12 mouse cellular contexts compared by ENCODE assay signal in the genomic region with DNA sequence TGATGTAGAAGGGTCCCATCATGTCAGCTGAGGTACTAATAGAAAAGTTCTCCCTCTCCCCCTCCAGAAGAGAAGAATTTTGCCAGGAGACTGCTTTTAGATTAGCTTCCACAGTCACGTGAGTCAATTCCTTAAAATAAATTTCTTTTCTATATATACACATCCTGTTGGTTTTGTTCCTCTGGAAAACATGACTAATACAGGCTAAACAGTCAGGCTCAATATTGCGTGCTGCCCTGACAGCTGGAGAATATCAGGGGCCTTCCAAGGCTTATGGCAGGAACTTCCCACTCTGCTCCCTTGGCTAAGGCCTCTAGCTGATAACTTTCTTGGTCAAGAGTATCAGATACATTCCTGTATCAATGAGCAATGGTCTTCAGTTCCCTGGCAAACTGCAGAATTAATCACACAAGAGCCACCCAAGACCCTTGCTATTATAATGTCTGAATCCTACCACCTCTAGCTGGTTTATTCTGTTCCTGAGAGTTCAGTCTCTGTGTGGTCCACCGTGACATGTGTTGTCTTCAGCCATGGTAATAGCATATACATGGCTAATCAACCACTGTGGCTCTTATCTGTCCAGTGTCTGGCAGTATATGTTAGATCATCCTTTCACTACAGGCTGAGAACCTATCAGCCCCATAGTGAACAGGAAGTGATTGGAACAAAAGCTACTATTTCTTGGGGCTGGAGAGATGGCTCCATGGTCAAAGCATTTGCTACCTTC. TPM values are rescaled to one million over a fixed set of nuclear protein-coding genes. Genes with fewer than 3 reads are reported as not detected.
DNase-seq lines count a peak whose midpoint lies in the region; ATAC-seq and TF ChIP-seq lines count a peak whose summit lies in the region.
"Had no signal": no experiment of that assay in that cellular context is flagged by ENCODE, and none has a peak within 500 bp of the region (broad histone marks: within the 10 kb centered on the region; RNA-seq: fewer than 3 reads in every experiment).

No protein-coding gene starts in this region.

- H3K4me3 ChIP-seq in C2C12 (ENCODE audit: insufficient read depth, poor library complexity, severe bottlenecking), result no peak overlapping the region
- no peak overlapping the region for H3K4me3 ChIP-seq in heart, embryonic 13.5 days
- H3K4me3 ChIP-seq in limb, embryonic 10.5 days, result no peak overlapping the region
- H3K4me3 ChIP-seq: limb, embryonic 13.5 days had no signal

- no peaks in the 10 kb centered on the region for H3K36me3 ChIP-seq in C2C12 (ENCODE audit: control insufficient read depth, insufficient read depth)
- H3K36me3 ChIP-seq in heart, embryonic 13.5 days, result no peaks in the 10 kb centered on the region
- no peaks in the 10 kb centered on the region for H3K36me3 ChIP-seq in limb, embryonic 10.5 days
- H3K36me3 ChIP-seq: limb, embryonic 13.5 days had no signal

- no peak overlapping the region for H3K9ac ChIP-seq in heart, embryonic 13.5 days
- H3K9ac ChIP-seq: limb, embryonic 13.5 days had no signal

- H3ac ChIP-seq in C2C12 (ENCODE audit: control insufficient read depth, insufficient read length, low read depth), result no peak overlapping the region

- ATAC-seq in heart, embryonic 13.5 days (ENCODE audit: extremely low read depth, insufficient number of reproducible peaks, low FRiP score, low TSS enrichment), result no peak
- ATAC-seq: midbrain, embryonic 16.5 days had no signal

- no peaks in the 10 kb centered on the region for H3K79me2 ChIP-seq in C2C12 (ENCODE audit: control insufficient read depth, insufficient read depth)

- no peaks in the 10 kb centered on the region for H3K9me3 ChIP-seq in heart, embryonic 13.5 days
- no peaks in the 10 kb centered on the region for H3K9me3 ChIP-seq in limb, embryonic 10.5 days (replicated peaks)
- H3K9me3 ChIP-seq: limb, embryonic 13.5 days had no signal

- DNase-seq in 3T3-L1 (ENCODE audit: low read depth, low spot score), result peak; percentile 46
- DNase-seq in kidney, postnatal 4 days, result peak; percentile 23 to 53
- no peak for DNase-seq in adrenal gland, postnatal 4 days (ENCODE audit: low spot score in 2 of 2)
- DNase-seq in cerebellum, postnatal 4 days (ENCODE audit: low spot score in 2 of 2), result no peak
- no peak for DNase-seq in limb, embryonic 10.5 days (ENCODE audit: low spot score)
- DNase-seq: adrenal gland, postnatal 10 days; cerebellum, adult 9-11 months had no signal

- H3K4me1 ChIP-seq in heart, embryonic 13.5 days, result peaks cover 36% of the 10 kb centered on the region
- peaks cover 6% of the 10 kb centered on the region; the same call in 1 of the 2 replicates for H3K4me1 ChIP-seq in limb, embryonic 10.5 days
- H3K4me1 ChIP-seq: limb, embryonic 13.5 days had no signal

- H3K4me2 ChIP-seq in heart, embryonic 13.5 days, result no peak overlapping the region
- H3K4me2 ChIP-seq: limb, embryonic 13.5 days had no signal

- WGBS in heart, embryonic 13.5 days, result 33% methylated on average over 3 of the region's 3 CpGs
- 89% methylated on average over 3 of the region's 3 CpGs for WGBS in limb, embryonic 10.5 days

- no peaks in the 10 kb centered on the region for H3K79me3 ChIP-seq in C2C12 (ENCODE audit: low read depth)

- peak overlapping the region; percentile 69 for H3K27ac ChIP-seq in heart, embryonic 13.5 days (replicated peaks)
- H3K27ac ChIP-seq in limb, embryonic 10.5 days, result no peak overlapping the region
- H3K27ac ChIP-seq: limb, embryonic 13.5 days had no signal

- no peaks in the 10 kb centered on the region for H3K27me3 ChIP-seq in C2C12 (ENCODE audit: control insufficient read depth, insufficient read depth, insufficient read length)
- H3K27me3 ChIP-seq in heart, embryonic 13.5 days (replicated peaks), result no peaks in the 10 kb centered on the region
- no peaks in the 10 kb centered on the region for H3K27me3 ChIP-seq in limb, embryonic 10.5 days (ENCODE audit: low read depth, poor library complexity, severe bottlenecking)
- H3K27me3 ChIP-seq: limb, embryonic 13.5 days had no signal

- no peak for TF ChIP-seq CTCF in C2C12 (IDR thresholded peaks at IDR 0.05; ENCODE audit: control insufficient read depth, insufficient read depth, insufficient read length)

TF ChIP-seq in C2C12, 6 proteins besides CTCF, POLR2A, EP300 and RAD21:
- no peak for TF ChIP-seq FOSL1 (IDR thresholded peaks at IDR 0.05; ENCODE audit: insufficient read depth, low read length, poor library complexity, severe bottlenecking)
- TF ChIP-seq MAX (IDR thresholded peaks at IDR 0.05), result no peak
- peak; percentile 53 for TF ChIP-seq USF1 (IDR thresholded peaks at IDR 0.05; ENCODE audit: low read depth)
TF ChIP-seq in C2C12: peak in this region for 1.

RNA-seq across cellular contexts. Expression of a gene that starts 8.8 kb away (rescaled TPM):
- polyA plus RNA-seq in C2C12 (2012; fragmentation: generic; extraction: Trizol), result 0.15 TPM
- 38.8 and 40.2 TPM in 2 replicates for polyA plus RNA-seq in heart, embryonic 13.5 days (2015; fragmentation: Nextera tagmentation; extraction: Ambion mirVana)
- total RNA-seq in adrenal gland, postnatal 4 days (2021), result 10 to 100 TPM; 64.5 to 76.4 TPM
- 9.3 and 10.8 TPM in 2 replicates for polyA plus RNA-seq in limb, embryonic 10.5 days (2016; fragmentation: Nextera tagmentation; extraction: Ambion mirVana)

RNA-seq across cellular contexts. Expression of a gene that starts 14.6 kb away (rescaled TPM):
- 16.2 TPM for polyA plus RNA-seq in C2C12 (2012; fragmentation: generic; extraction: Trizol)
- polyA plus RNA-seq in heart, embryonic 13.5 days (2015; fragmentation: Nextera tagmentation; extraction: Ambion mirVana), result 92.5 and 114 TPM in 2 replicates
- total RNA-seq in adrenal gland, postnatal 4 days (2021), result 10 to 100 TPM; 31.1 to 35.4 TPM
- 17.6 and 19.2 TPM in 2 replicates for polyA plus RNA-seq in limb, embryonic 10.5 days (2016; fragmentation: Nextera tagmentation; extraction: Ambion mirVana)

RNA-seq across cellular contexts. Expression of a gene that starts 38.4 kb away (rescaled TPM):
- 0.06 TPM for polyA plus RNA-seq in C2C12 (2012; fragmentation: generic; extraction: Trizol)
- 0.24 and 0.27 TPM in 2 replicates for polyA plus RNA-seq in heart, embryonic 13.5 days (2015; fragmentation: Nextera tagmentation; extraction: Ambion mirVana)
- 1 to 10 TPM; 1.8 to 3.9 TPM for total RNA-seq in adrenal gland, postnatal 4 days (2021)
- 0.11 and 0.56 TPM in 2 replicates for polyA plus RNA-seq in limb, embryonic 10.5 days (2016; fragmentation: Nextera tagmentation; extraction: Ambion mirVana)
- polyA plus RNA-seq: large intestine, adult 2 months; midbrain, embryonic 16.5 days had no signal

RNA-seq across cellular contexts. Expression of a gene that starts 40.5 kb away (rescaled TPM):
- 4.4 TPM for polyA plus RNA-seq in C2C12 (2012; fragmentation: generic; extraction: Trizol)
- polyA plus RNA-seq in heart, embryonic 13.5 days (2015; fragmentation: Nextera tagmentation; extraction: Ambion mirVana), result 5.7 and 6.5 TPM in 2 replicates
- total RNA-seq in adrenal gland, postnatal 4 days (2021), result 1 to 10 TPM; 8.3 to 9.1 TPM
- polyA plus RNA-seq in limb, embryonic 10.5 days (2016; fragmentation: Nextera tagmentation; extraction: Ambion mirVana), result 7.6 and 8.2 TPM in 2 replicates

RNA-seq across cellular contexts. Expression of a gene that starts 42.8 kb away (rescaled TPM):
- 108 TPM for polyA plus RNA-seq in C2C12 (2012; fragmentation: generic; extraction: Trizol)
- polyA plus RNA-seq in heart, embryonic 13.5 days (2015; fragmentation: Nextera tagmentation; extraction: Ambion mirVana), result 72.3 and 89.1 TPM in 2 replicates
- total RNA-seq in adrenal gland, postnatal 4 days (2021), result 10 to 100 TPM; 40.5 to 43.7 TPM
- 64.5 and 71.0 TPM in 2 replicates for polyA plus RNA-seq in limb, embryonic 10.5 days (2016; fragmentation: Nextera tagmentation; extraction: Ambion mirVana)

Comparison
In these comparisons a context has a peak if more than half of its experiments do, and no peak if none do; other contexts are left out.
1. DNase-seq: peak in 3T3-L1 (single experiment) and kidney, postnatal 4 days (2 of 2); none in adrenal gland, postnatal 4 days (0 of 2), cerebellum, postnatal 4 days (0 of 2) and limb, embryonic 10.5 days (single experiment).